Mouse (Mus musculus) heart, adult 11 months (tissue): ENCODE results near the gene 1700001L19Rik.
"Not testable (repeated sequence)": the region's sequence is repeated elsewhere in the genome, so short reads cannot be mapped to it uniquely, and the experiment has no call there.

Source experiments
- DNase-seq: peaks from one replicate; pipeline ENCODE4 v3.0.0; 2022

Gene 1700001L19Rik

DNA sequence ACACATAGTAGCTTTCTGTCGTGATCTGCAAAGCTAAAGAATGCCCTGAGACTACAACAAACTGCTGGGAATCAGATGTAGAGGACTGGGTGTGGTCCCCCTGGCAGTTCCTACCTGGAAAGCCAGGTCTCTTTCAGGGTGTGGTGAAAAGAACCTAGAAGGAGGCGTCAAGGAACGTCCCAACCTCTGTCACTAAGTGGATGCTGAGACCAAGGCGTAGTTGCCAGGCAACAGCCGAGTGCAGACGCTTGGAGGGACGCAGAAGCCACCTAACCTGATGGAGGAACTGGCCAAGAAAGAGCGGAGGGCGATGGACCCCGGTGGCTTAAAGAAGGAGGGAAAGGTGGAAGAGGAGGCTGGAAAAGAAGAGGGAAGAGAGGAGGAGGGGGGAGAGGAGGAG, at the start of gene 1700001L19Rik:
Gene 1700001L19Rik (plus strand): TSS at position 223 of the 400 bp plus-strand sequence.
- DNase-seq = no peak

DNA sequence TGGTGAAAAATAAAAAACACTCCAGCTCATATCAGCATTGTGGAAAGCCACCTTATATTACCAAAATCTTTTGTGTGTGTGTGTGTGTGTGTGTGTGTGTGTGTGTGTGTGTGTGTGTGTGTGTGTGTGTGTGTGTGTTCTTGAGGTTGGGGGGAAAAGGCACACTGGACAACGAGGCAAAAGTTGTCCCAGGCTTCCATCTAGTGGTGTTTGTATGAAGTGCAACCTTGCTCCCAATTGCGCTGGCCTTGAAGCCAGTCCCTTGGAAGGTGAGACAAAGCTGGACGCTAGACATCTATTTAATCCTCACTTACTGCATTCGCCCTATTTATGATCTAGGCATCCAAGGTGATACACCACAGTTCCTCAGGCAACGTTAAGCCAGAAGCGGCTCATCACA, 43.8 kb upstream of the 1700001L19Rik start:
- not testable (repeated sequence) for DNase-seq

DNA sequence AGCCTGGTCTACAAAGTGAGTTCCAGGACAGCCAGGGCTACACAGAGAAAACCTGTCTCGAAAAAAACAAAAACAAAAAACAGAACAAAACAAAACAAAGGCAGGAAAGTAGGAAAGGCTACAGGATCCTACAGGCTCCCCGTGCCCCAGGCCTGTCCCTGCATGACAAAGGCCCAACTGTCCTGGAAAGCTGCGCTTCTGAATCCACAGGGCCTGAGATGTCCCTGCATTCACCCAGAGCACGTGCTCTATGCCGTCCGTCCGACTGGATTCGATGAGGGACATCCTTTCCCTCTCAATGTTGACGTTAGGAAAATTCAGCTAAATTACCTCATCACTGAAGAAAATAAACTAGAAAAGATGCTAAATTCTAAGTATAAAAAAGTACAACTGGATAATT, 29.1 kb upstream of the 1700001L19Rik start:
- DNase-seq = peak; percentile 28

GRCm38 (mm10) chr13:68568548-68568947, 28.7 kb upstream of the 1700001L19Rik start:
- DNase-seq = peak; percentile 65

GRCm38 (mm10) chr13:68569589-68570336, 27.5 kb upstream of the 1700001L19Rik start:
- DNase-seq = peak; percentile 82

DNA sequence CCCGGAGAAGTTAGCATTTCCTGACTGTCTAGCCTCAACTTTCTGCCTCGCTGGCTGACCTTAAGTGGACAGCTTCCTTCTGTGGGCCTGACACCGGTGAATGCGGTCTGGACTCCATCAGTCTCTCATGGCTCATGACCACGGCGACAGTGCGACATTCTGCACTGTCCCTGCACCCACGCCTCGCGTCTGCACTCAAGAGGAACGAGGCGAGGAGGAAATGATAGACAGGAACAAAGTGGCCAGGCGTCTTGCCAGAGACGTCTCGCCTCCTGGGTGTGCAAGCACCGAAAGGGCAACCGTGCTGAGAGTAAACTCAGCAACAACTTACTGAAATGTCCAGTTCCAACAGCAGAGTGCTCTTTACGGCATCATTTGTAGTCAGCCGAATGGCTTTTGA, 25.0 kb upstream of the 1700001L19Rik start:
- peak; percentile 93 for DNase-seq

DNA sequence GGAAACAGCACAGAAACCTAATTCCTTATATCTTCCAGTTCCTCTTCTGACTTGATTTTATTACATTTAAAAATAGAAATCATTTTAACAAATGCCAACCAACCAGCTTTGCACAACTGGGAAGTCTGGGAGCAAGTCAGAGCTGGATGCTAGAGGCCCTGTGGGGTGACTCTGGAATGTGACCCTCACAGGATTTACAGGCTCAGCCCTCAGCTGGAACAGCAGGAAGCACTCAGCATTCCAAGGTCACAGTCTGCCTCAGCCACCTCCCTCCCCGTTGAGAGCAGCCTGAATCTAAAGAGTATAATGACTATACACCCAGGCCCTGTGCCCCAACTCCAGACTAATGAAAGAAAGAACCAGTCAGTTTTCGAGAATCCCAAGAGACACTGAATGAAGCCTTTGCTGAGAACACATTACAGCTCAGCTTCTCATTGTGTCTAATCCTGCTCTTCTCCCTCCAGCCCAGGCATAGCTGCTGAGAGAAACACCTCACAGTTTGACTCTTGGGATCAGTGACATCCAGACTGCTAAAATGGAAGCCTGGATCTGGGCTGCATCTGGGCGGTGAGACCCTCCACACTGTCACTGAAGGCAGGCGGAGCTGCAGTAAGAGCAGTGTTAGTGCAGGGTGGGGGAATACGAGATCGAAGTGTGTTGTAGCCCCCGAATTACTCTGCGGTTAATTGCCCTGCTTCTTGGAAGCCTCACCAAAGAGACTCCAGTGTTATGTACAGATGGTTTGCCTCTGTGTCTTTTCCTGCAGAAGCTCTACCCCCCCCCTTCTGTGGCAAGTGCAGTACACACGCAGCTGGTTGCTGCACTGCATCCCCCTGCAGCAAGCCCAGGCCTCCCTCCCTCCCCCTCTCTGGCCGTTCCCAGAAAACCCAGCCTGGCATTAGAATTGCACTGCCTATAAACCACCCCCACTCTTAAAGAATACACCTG, 24.0 kb upstream of the 1700001L19Rik start:
- no peak for DNase-seq

- no peak for DNase-seq
These were observed 22.8 kb upstream of the 1700001L19Rik start for GRCm38 (mm10) chr13:68574398-68574797.

- DNase-seq = no peak
These were observed 19.3 kb upstream of the 1700001L19Rik start for GRCm38 (mm10) chr13:68577945-68578344.

GRCm38 (mm10) chr13:68581086-68581740, 16.0 kb upstream of the 1700001L19Rik start:
- DNase-seq = no peak

DNA sequence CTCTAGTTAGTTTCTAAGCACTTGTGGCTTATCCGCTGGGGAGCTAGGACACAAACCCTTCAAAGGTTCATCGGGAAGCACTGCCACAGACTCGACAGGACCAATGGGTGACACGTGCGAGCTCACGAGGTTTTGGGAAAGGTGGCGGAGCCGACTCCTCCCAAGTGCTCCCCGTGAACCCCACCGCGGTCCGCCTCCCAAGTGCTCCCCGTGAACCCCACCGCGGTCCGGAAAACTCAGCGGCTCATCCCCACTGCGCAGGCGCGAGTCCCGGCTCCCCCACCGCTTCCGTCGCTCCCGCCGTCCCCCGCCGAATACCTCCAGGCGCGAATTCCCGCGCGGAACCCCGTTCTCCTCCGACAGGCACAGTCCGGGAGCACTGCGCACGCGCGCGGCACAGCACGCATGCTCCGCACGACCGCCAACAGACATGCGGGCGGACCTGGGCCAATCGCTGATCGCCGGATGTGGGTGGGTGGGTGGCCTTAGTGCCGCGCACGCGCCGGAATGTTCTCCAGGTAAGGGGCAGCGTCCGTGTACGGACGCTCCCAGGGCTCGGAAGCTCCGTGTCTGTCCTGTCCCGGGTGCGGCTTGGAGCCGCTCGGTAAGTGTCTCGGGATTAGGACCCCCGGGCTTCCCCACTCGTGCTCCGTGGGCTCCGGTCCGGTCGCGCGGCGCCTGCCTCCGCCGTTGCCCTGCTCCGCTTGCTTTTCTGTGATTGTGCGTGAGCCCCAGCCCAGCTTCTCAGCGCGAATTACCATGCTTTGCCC, 15.3 kb upstream of the 1700001L19Rik start, which contains the start of the genes Mtrr and Fastkd3:
Gene Mtrr (minus strand): TSS at position 403 of the 770 bp plus-strand sequence.
Gene Fastkd3 (plus strand): TSS at position 488 of the 770 bp plus-strand sequence.
- DNase-seq = peak; percentile 100

- no peak for DNase-seq
These were observed 14.8 kb upstream of the 1700001L19Rik start for GRCm38 (mm10) chr13:68582517-68582780.

GRCm38 (mm10) chr13:68583961-68584360, 13.3 kb upstream of the 1700001L19Rik start:
- peak; percentile 42 for DNase-seq

- peak; percentile 83 for DNase-seq
These were observed 11.8 kb upstream of the 1700001L19Rik start for GRCm38 (mm10) chr13:68585441-68585840.

GRCm38 (mm10) chr13:68588352-68588751, 8.9 kb upstream of the 1700001L19Rik start:
- DNase-seq = no peak

GRCm38 (mm10) chr13:68593797-68594196, 3.4 kb upstream of the 1700001L19Rik start:
- DNase-seq = no peak

GRCm38 (mm10) chr13:68597667-68598066, 446 bp downstream of the 1700001L19Rik start:
- no peak for DNase-seq

DNA sequence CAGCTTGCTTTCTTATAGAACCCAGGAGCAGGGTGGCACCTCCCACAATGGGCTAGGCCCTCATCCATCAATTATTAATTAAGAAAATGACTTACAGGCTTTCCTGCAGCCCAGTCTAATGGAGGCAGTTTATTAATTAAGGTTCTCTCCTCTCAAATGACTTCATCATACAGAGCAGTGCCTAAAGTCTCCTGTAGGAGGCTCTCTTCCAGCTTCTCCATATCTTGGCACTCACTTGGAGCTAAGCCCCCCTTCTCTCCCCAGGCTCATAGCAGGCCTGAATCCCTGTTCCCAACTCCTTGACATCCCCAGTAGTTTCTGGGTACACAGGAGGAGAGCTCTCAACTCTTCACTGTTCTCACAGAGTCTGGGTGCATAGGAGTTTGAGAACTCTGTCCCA, 1.7 kb downstream of the 1700001L19Rik start:
- no peak for DNase-seq

- DNase-seq = no peak
These were observed 4.0 kb downstream of the 1700001L19Rik start for GRCm38 (mm10) chr13:68601184-68601583.

GRCm38 (mm10) chr13:68603085-68603484, 5.9 kb downstream of the 1700001L19Rik start:
- DNase-seq = no peak

DNA sequence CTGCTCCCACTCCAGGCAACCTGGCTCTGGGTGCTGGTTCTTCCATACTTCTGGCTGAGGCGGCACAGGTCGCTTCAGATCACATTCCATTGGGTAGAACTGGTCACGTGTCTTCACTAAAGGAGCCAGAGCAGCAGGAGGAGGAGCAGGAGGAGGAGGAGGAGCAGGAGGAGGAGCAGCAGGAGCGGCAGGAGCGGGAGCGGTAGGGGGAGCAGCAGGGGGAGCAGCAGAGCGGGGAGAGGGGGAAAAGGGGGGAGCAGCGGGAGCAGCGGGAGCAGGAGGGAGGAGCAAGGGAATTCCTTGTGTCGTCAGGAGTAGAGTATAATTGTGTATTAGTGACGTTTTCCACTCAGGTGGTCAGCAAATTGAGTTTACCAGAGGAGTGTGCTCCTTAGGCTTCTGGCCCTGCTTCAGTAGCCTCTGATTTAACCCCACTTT, 8.5 kb downstream of the 1700001L19Rik start:
- DNase-seq = peak; percentile 95
